Mouse (Mus musculus): ENCODE data around the gene Dock2. TPM values are rescaled to one million over a fixed set of nuclear protein-coding genes. Genes with fewer than 3 reads are reported as not detected.

Dock2 gene
- total and polyA plus RNA-seq, 2 experiments from 2014 or later = 1.0 to 1.4 TPM

DNA sequence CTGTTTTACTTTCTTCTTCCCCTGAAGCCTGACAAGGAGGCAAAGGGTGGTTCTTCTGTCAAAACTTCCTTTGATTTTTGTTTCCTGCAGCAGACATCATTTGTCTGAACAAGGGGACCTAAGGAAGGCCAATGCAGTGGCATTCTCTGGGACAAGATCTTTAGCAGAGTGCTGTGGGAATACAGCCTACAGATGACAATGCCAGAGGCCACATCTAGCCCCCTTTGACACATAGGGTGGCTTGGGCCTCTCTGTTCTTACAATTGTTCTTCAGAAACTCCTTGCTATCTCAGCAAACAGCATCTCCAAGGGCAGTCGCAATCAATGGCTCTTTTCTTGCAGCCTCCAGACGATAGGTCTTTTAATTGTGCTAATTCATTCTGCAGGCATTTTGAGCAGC is 493.0 kb downstream of the Dock2 start:
- Histone ChIP-seq H3K27ac (no peak overlapping the region), H3K4me2 (ENCODE audit: low read depth, low read length) (no peak overlapping the region), H3K9me3 (ENCODE audit: low read length) (no peaks in the 10 kb centered on the region), H3K36me3 (ENCODE audit: insufficient read depth, low read length) (no peaks in the 10 kb centered on the region), H3K27me3 (ENCODE audit: insufficient read depth, low read length) (no peaks in the 10 kb centered on the region), H3K9ac (replicated peaks; ENCODE audit: low read length) (no peak overlapping the region), H3K4me3 (ENCODE audit: low read length) (no peak overlapping the region), H3K4me1 (ENCODE audit: insufficient read depth, low read length) (no peaks in the 10 kb centered on the region)
- DNase-seq (ENCODE audit: low spot score) = no peak
- TF ChIP-seq CTCF (IDR thresholded peaks at IDR 0.05; ENCODE audit: low read depth) = no peak
- WGBS = 31% methylated on average over 2 of the region's 2 CpGs
- no peak for ATAC-seq

DNA sequence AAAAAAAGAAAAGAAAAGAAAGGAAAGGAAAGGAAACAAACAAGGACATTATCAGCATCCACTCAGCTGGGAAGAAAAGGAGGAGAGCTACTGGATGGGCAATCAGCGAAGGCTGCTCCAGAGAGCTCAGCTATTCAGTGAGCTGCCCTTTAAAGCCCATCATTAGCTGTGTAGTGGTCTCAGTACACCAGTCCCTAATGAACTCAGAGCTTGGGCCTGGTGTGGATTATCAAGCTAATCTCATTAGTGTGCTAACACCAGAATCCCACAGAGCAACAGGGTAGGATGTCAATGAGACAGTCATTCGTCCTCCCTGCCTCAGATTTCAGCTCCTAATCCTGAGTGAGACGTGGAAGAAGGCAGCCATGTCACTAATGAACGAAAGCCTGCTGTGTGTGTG is 493.4 kb downstream of the Dock2 start:
- no peak for ATAC-seq
- no peak for DNase-seq (ENCODE audit: low spot score)
- Histone ChIP-seq H3K9me3 (ENCODE audit: low read length) (no peaks in the 10 kb centered on the region), H3K4me1 (ENCODE audit: insufficient read depth, low read length) (no peaks in the 10 kb centered on the region), H3K4me2 (ENCODE audit: low read depth, low read length) (no peak overlapping the region), H3K27me3 (ENCODE audit: insufficient read depth, low read length) (no peaks in the 10 kb centered on the region), H3K4me3 (ENCODE audit: low read length) (no peak overlapping the region), H3K36me3 (ENCODE audit: insufficient read depth, low read length) (no peaks in the 10 kb centered on the region), H3K9ac (replicated peaks; ENCODE audit: low read length) (no peak overlapping the region), H3K27ac (no peak overlapping the region)
- no peak for TF ChIP-seq CTCF (IDR thresholded peaks at IDR 0.05; ENCODE audit: low read depth)
- 37% methylated on average over 4 of the region's 4 CpGs for WGBS

DNA sequence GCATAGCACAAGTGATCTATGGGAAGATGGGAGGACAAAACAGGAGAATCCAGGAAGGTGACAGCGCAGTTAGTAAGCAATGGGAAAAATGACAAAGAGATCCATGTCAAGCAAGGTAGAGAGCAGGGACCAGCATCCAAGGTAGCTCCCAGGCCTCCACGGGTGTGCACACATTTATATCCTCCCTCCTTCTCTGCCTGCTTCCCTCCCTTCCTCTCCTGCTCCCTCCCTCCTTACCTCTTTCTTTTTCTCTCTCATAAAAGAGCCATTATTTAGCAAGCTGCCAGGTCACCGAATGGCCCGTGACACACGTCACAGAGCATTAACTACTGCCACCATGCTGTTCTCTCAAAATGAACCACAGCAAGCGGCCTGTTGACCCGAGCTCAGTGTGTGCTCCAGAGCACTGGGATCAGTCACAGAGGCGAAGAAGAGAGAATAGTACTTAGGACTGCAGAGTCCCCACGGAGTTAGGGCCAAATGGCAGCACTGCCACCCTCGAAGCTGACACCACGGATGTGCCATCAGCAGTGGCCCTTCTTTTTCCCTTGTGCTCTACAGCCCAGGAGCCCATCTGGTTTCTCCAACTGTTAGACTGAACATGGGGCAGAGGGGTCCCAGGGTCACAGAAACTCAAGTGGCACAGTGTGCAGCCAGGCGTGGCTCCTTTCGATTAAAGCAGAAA is 499.4 kb downstream of the Dock2 start:
- no peak overlapping the region for H3K9ac ChIP-seq (replicated peaks; ENCODE audit: low read length)
- H3K4me3 ChIP-seq (ENCODE audit: low read length) = no peak overlapping the region
- H3K36me3 ChIP-seq (ENCODE audit: insufficient read depth, low read length) = no peaks in the 10 kb centered on the region
- H3K27me3 ChIP-seq (ENCODE audit: insufficient read depth, low read length) = no peaks in the 10 kb centered on the region
- no peak for DNase-seq (ENCODE audit: low spot score)
- H3K27ac ChIP-seq = no peak overlapping the region
- WGBS = 25% methylated on average over 13 of the region's 13 CpGs
- H3K4me1 ChIP-seq (ENCODE audit: insufficient read depth, low read length) = no peaks in the 10 kb centered on the region
- no peaks in the 10 kb centered on the region for H3K9me3 ChIP-seq (ENCODE audit: low read length)
- no peak overlapping the region for H3K4me2 ChIP-seq (ENCODE audit: low read depth, low read length)
- TF ChIP-seq CTCF (IDR thresholded peaks at IDR 0.05; ENCODE audit: low read depth) = no peak
- no peak for ATAC-seq

DNA sequence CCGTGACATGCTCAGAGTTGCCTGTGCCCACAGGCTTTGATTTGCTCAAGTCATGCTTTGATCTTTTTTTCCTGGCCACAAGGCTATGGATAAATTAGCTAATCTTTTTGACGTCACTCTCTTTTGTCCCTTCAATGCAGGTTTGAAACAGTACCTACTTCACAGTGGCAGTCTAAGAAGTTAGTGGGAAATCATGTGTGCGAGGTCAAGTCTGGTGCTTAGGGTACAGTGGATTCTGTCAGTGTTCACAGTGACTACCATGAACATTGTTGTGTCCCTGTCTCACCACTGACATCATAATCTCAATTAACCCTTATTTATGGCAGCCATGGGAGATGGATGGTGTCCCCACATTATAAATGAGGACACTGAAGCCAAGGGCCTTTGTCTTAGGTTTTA is 506.6 kb downstream of the Dock2 start:
- no peak for TF ChIP-seq CTCF (IDR thresholded peaks at IDR 0.05; ENCODE audit: low read depth)
- DNase-seq (ENCODE audit: low spot score) (no peak), ATAC-seq (peak; percentile 31; the same call in 1 of the 2 replicates)
- Histone ChIP-seq H3K27ac (no peak overlapping the region), H3K4me1 (ENCODE audit: insufficient read depth, low read length) (peaks cover 6% of the 10 kb centered on the region; the same call in 1 of the 2 replicates), H3K4me2 (ENCODE audit: low read depth, low read length) (peak overlapping the region; percentile 31), H3K9ac (replicated peaks; ENCODE audit: low read length) (no peak overlapping the region), H3K27me3 (ENCODE audit: insufficient read depth, low read length) (no peaks in the 10 kb centered on the region), H3K4me3 (ENCODE audit: low read length) (no peak overlapping the region), H3K9me3 (ENCODE audit: low read length) (no peaks in the 10 kb centered on the region), H3K36me3 (ENCODE audit: insufficient read depth, low read length) (no peaks in the 10 kb centered on the region)
- 43% methylated on average over 3 of the region's 3 CpGs for WGBS

DNA sequence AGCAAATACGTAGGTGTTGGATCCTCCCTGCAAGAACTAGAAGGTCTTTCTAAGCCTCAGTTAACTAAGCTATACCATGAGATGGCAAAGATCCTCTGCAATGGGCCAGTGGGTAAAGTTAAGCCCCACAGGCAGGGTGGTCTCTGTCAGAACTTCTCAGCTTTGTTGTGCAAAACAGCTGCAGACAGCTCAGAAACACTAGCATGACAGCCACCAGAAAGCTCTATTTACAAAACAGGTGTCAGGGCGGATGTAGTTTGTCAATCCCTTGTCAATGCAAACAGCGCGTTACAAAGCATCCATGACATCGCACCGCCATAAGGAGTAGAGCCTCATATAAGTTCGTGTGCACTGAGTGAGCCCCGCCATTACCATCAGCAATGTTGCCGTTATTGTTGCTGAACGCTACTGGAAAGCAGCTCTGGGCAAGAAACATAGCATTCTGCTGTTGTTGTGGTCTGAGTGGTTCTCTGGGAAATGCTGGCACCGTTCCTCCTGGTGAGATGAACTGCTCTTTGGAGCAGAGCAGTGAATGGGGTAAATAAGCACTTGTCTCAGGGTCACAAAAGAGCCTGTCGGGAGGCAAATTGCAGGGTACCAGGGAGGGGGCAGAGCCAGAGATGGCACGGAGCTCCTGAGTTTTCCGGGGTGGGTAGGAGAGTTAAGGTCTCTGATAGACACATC is 507.2 kb downstream of the Dock2 start:
- Histone ChIP-seq H3K4me1 (ENCODE audit: insufficient read depth, low read length) (peaks cover 6% of the 10 kb centered on the region; the same call in 1 of the 2 replicates), H3K27ac (no peak overlapping the region), H3K4me2 (ENCODE audit: low read depth, low read length) (peak overlapping the region; percentile 31), H3K9ac (replicated peaks; ENCODE audit: low read length) (no peak overlapping the region; the same call in 1 of the 2 replicates), H3K36me3 (ENCODE audit: insufficient read depth, low read length) (no peaks in the 10 kb centered on the region), H3K9me3 (ENCODE audit: low read length) (no peaks in the 10 kb centered on the region), H3K4me3 (ENCODE audit: low read length) (no peak overlapping the region), H3K27me3 (ENCODE audit: insufficient read depth, low read length) (no peaks in the 10 kb centered on the region)
- TF ChIP-seq CTCF (IDR thresholded peaks at IDR 0.05; ENCODE audit: low read depth) = no peak
- ATAC-seq (peak; percentile 60), DNase-seq (ENCODE audit: low spot score) (peak; percentile 67)
- 17% methylated on average over 14 of the region's 14 CpGs for WGBS

DNA sequence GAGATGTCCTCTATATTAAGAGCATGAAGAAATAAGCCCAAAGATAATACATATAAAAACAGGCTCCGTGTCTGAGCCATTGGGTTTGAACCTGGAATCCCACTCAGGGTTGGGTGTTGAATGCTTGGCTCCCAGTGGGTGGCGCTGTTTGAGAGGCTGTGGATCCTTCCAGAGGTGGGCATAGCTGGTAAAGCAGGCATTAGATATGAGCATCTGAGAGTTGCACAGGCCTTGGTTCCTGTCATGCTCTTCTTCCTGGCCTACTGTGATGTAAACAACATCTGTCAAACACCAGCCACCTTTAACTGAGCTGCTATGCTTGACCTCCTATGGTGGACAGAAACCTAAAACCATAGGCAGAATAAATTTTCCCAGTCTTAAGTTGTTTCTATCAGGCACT is 507.8 kb downstream of the Dock2 start:
- H3K27ac ChIP-seq = no peak overlapping the region
- no peaks in the 10 kb centered on the region for H3K27me3 ChIP-seq (ENCODE audit: insufficient read depth, low read length)
- WGBS = 38% methylated on average over 2 of the region's 2 CpGs
- no peaks in the 10 kb centered on the region for H3K36me3 ChIP-seq (ENCODE audit: insufficient read depth, low read length)
- H3K4me2 ChIP-seq (ENCODE audit: low read depth, low read length) = no peak overlapping the region
- DNase-seq (ENCODE audit: low spot score) = peak; percentile 61
- ATAC-seq = no peak
- no peak overlapping the region for H3K9ac ChIP-seq (replicated peaks; ENCODE audit: low read length)
- TF ChIP-seq CTCF (IDR thresholded peaks at IDR 0.05; ENCODE audit: low read depth) = peak; percentile 69
- peaks cover 6% of the 10 kb centered on the region; the same call in 1 of the 2 replicates for H3K4me1 ChIP-seq (ENCODE audit: insufficient read depth, low read length)
- no peaks in the 10 kb centered on the region for H3K9me3 ChIP-seq (ENCODE audit: low read length)
- H3K4me3 ChIP-seq (ENCODE audit: low read length) = no peak overlapping the region

DNA sequence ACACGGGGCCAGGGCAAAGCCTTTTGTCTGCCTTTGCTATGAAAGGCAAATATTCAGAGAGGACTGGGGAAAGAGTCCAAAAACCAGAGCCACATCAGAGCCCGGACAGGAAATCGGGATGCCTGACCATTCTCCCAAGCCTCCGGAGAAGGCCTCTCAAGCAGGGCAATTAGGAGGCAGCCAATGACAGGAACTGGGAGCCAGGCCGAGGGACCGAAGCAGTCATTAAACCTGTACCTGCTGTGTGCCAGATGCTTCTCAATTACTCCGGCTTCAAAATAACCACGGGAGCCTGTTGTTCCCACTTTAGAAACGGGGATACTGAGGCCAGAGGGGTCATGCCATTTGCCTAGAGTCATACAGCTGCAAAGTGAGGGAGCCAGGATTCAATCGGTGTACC is 511.7 kb downstream of the Dock2 start:
- Histone ChIP-seq H3K9me3 (ENCODE audit: low read length) (no peaks in the 10 kb centered on the region), H3K4me1 (ENCODE audit: insufficient read depth, low read length) (peaks cover 6% of the 10 kb centered on the region; the same call in 1 of the 2 replicates), H3K27me3 (ENCODE audit: insufficient read depth, low read length) (no peaks in the 10 kb centered on the region), H3K4me2 (ENCODE audit: low read depth, low read length) (no peak overlapping the region), H3K27ac (no peak overlapping the region), H3K9ac (replicated peaks; ENCODE audit: low read length) (no peak overlapping the region), H3K4me3 (ENCODE audit: low read length) (no peak overlapping the region), H3K36me3 (ENCODE audit: insufficient read depth, low read length) (no peaks in the 10 kb centered on the region)
- no peak for TF ChIP-seq CTCF (IDR thresholded peaks at IDR 0.05; ENCODE audit: low read depth)
- no peak; the same call in 1 of the 2 replicates for ATAC-seq
- WGBS = 37% methylated on average over 10 of the region's 10 CpGs
- peak; percentile 33 for DNase-seq (ENCODE audit: low spot score)

Measured in hindbrain, postnatal 0 days (tissue).